Mouse (Mus musculus) thymus, adult 2 months (tissue): ENCODE measurements around the gene Gm7579.

Experiments used
- CTCF ChIP-seq: fragments of 200-500 bp; IDR thresholded peaks from 2 replicates; pipeline ENCODE4 v1.5.1; 2012; ENCODE audit warnings: mild to moderate bottlenecking, control low read depth, low read length, moderate library complexity, borderline replicate concordance; ENCODE audit not compliant: control insufficient read depth, poor library complexity, insufficient read depth; ENCODE audit errors: extremely low read depth
- POLR2A ChIP-seq: fragments of 200-500 bp; IDR thresholded peaks from 2 replicates; pipeline ENCODE4 v1.6.1; 2012; ENCODE audit warnings: mild to moderate bottlenecking, low read length, control low read depth, moderate library complexity; ENCODE audit not compliant: control insufficient read depth, poor library complexity, insufficient read depth; ENCODE audit errors: extremely low read depth

DNA sequence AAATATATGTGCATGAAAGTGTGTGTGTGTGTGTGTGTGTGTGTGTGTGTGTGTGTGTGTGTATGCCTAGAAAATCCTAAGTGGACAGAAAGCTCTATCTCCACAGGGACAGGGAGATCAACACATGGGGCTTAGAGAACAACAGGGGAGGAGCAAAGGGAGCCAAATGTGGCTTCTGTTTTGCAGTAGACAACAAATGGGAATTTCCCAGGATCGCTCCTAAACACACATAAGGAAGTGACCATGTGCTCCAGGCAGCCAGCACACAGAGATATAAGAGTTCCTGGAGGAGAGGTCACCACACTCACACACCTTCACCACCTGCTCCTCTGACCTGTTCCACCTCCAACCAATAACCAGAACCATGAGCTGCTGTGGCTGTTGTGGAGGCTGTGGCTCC is 10.6 kb upstream of the Gm7579 start, which contains the start of gene Krtap5-3:
- TF ChIP-seq CTCF: no peak
- no peak for TF ChIP-seq POLR2A
